Mouse (Mus musculus) lung, postnatal 14 days (tissue): ENCODE measurements around the gene Olfr129.

Experiments used
- DNase-seq: peaks from one replicate; pipeline ENCODE4 v3.0.0; 2021

Gene Olfr129

DNA sequence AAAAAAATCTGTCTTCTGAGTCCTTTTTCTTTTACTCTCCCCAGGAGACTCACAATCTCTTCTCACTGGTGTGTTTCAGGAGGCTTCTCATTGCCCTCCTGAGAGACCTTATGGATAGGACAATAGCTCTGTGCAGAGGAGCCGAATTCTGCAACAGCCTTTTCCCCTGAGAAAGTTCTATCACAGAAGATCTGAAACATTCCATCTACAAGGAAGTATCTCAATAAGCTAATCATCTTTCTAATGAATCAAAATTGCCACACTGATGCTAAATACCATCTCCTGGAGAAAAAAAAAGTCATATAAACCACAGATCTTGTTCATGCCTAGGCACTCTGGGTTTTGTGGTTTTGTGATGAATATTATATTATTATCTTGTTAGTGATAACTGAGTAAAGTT, at the start of gene Olfr129:
Olfr129 (minus strand) TSS at position 101 of the 400 bp plus-strand sequence.
- DNase-seq: no peak

DNA sequence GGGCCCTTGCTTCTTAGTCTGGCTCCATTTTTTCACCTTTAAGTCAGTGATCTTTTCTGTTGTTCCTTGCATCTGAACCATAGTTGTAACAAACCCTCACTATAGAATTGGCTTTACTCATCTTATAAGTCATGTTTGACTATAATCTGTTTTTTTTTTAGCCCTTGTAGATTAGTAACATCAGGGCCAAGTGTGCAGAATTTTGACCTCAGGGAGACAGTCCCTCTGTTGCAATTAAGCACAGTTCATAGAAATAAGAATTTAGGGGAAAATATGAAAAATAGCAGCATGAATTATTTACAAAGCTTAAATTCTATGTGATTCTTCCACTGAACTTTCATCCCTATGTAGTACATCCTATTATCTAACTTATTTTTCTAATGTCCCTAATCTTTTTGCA, 28.7 kb upstream of the Olfr129 start, which contains the start of gene Olfr131:
Olfr131 (minus strand) TSS at position 101 of the 400 bp plus-strand sequence.
- no peak for DNase-seq

- no peak for DNase-seq
These were observed 22.5 kb upstream of the Olfr129 start for GRCm38 (mm10) chr17:38082364-38082763.

DNA sequence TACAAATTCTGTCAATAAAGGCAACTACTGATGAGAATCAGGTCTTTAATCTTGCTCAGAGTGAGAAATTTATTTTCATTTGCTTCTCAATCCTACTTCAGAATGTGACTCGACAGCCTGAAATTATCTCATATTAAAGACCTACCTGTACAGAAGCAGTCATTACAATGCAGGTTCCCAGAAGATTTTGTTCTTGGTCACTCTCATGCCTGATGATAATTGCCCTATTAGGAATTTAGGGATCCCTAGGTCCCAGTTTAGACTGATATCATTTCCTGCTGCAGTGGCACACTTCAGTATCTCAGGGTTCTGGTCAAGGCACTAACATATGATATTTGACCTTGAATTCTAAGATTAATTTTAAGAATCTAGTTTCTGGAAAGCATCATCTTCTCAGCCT, 3.7 kb upstream of the Olfr129 start, which contains the start of gene Olfr130:
Olfr130 (plus strand) TSS at position 301 of the 400 bp plus-strand sequence.
- no peak for DNase-seq

DNA sequence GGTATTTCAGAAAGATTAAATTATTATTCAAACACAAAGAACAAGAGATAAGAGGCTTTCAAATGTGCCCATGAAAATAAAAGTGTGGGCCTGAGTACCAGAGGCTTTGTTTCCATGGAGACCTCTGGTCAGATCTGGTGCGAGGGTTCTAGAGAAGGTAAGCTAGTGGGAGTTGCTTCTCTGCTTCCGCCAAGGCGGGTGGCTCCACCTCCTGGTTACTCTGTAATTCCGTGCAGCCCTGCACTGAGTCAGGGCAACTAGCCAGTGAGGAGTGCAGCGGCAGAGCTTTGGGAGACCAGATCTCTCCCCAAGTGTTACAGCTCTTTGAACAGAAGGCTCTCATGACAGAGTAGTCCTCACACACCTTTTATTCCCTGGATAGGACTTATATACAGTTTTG, 33.6 kb downstream of the Olfr129 start:
- DNase-seq: no peak

DNA sequence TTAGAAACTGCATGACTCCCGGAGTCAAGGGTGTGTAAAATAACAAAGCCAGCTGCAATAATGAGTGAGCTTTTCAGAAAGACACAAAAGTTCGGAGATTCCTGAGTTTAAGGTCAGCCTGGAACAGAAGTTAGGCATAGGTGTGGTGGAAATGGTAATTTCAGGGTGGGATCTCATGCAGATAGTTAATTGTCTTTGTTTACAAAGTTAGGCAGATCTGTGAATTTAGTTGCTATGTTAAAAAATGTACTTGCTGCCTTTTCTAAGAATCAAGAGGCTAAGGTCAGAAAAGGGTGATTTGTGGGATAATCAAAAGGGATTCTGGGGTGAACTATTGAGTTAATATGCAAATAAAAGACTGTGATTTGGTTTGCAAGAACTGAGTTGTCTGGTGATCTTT, 43.5 kb downstream of the Olfr129 start:
- no peak for DNase-seq

DNA sequence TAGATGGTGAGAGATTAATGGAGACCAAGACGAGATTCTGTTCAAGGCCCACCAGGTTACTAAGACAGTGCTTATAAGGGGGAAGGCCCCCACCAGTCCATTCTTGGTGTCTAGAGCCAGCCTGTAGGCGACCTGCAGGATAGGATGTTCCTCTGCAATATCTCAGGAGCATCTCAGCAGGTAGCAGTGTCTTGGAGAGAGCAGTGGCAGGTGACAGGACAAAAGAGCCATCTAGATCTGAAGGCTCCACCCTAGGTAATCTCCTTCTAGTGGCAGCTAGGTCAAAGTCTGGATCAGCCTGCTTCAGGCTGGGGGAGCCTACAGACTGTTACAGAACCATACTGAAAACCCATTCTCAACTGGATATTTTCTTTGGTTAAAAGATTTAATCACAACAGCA, 54.9 kb downstream of the Olfr129 start:
- no peak for DNase-seq
